Mouse (Mus musculus): Measurements from ENCODE around the gene Camk2b.

Camk2b gene

GRCm38 (mm10) chr11:6053386-6053785 is 12.8 kb downstream of the Camk2b start:
- no peak for DNase-seq (ENCODE audit: inconsistent age in 2 of 2, low spot score in 1 of 2)

DNA sequence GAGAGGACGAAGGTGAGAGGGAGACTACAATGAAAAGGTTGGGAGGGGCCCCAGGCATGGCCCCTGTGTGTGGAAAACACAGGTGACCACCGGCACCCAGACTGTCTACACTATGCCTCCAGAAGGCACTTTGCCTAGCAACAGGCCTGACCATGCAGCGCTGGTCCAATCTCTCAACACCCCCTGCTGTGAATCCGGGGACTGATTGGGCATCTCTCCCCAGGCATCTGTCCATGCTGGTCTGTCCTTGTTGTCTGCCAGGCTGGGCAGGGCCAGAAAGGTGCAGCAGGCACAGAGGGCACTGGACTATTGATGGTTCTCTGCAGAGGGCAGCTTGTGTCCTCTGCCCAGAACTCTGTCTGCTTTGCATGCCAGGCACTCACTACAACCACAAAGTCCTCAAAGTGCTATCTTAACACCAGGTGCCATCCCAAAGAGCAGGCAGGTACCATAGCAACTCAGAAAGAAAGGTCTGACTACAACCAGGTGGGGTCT is 16.0 kb downstream of the Camk2b start:
- no peak for DNase-seq (ENCODE audit: inconsistent age in 2 of 2, low spot score in 1 of 2)

GRCm38 (mm10) chr11:6048208-6048607 is 18.0 kb downstream of the Camk2b start:
- no peak for DNase-seq (ENCODE audit: inconsistent age in 2 of 2, low spot score in 1 of 2)

- no peak for DNase-seq (ENCODE audit: inconsistent age in 2 of 2, low spot score in 1 of 2)
These were observed 27.2 kb downstream of the Camk2b start for GRCm38 (mm10) chr11:6038929-6039328.

DNA sequence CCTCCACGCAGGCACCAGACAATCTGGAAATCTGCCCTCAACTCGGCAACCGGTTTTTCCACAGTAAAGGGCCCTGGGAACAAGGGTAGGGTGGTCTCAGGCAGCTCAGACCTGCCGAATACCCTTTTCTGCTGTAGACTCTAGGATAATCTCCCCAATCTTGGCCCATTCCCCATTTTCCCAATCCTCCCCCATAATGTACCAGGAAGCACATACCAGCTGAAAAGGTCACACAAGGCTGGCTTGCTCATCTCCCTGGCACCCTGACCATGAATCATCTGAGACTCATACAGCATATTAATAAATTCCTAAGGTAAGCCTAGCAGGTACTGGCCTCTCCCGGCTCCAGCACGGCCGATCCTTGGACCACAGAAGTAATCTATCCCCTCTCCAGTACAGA is 28.5 kb downstream of the Camk2b start:
- peak; percentile 60 to 81 for DNase-seq (ENCODE audit: inconsistent age in 2 of 2, low spot score in 1 of 2)

GRCm38 (mm10) chr11:6037198-6037597 is 29.0 kb downstream of the Camk2b start:
- DNase-seq (ENCODE audit: inconsistent age in 2 of 2, low spot score in 1 of 2): no peak

DNA sequence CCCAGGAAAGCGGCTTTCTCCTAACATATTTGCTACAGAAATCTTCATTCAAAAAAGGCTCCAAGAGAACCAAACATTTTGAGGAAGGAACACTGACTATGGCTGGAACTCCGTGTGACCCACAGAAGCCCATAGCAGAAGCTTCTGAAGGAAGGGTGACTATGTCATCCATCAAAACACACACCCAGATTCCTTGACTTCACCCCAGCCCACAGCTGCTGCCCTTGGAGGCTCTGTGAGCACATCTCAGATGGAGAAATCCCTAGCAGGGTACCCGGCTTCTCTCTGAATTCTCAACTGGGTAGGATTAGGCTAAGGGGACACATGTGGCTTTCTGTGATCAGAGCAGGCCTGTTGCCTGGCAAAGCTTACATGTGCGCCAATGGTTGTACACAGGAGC is 29.7 kb downstream of the Camk2b start:
- DNase-seq (ENCODE audit: inconsistent age in 2 of 2, low spot score in 1 of 2): peak; percentile 57 to 58

GRCm38 (mm10) chr11:6035521-6035920 is 30.6 kb downstream of the Camk2b start:
- no peak for DNase-seq (ENCODE audit: inconsistent age in 2 of 2, low spot score in 1 of 2)

DNA sequence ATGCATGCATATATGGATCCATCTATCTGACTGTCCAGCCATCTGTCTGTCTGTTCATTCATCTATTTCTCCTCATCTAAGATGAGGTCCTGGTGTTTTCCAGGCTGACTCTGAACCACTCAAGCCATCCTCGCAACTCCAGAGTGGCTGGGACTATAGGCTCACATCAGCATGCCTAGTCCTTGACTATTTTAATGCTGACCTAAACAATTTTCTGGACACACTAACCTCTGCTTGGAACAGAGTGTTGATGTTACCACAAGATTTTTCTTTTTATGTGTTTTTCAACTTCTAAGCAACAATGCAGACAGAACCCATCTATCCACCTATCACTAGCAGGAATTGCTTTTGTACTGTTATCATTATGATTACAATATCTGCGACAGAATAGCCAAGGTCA is 31.4 kb downstream of the Camk2b start:
- no peak for DNase-seq (ENCODE audit: inconsistent age in 2 of 2, low spot score in 1 of 2)

GRCm38 (mm10) chr11:6033801-6034200 is 32.4 kb downstream of the Camk2b start:
- no peak for DNase-seq (ENCODE audit: inconsistent age in 2 of 2, low spot score in 1 of 2)

- DNase-seq (ENCODE audit: inconsistent age in 2 of 2, low spot score in 1 of 2): peak; percentile 73 to 92
These were observed 33.0 kb downstream of the Camk2b start for GRCm38 (mm10) chr11:6033147-6033546.

GRCm38 (mm10) chr11:6030650-6031049 is 35.5 kb downstream of the Camk2b start:
- DNase-seq (ENCODE audit: inconsistent age in 2 of 2, low spot score in 1 of 2): peak; percentile 80 to 90

DNA sequence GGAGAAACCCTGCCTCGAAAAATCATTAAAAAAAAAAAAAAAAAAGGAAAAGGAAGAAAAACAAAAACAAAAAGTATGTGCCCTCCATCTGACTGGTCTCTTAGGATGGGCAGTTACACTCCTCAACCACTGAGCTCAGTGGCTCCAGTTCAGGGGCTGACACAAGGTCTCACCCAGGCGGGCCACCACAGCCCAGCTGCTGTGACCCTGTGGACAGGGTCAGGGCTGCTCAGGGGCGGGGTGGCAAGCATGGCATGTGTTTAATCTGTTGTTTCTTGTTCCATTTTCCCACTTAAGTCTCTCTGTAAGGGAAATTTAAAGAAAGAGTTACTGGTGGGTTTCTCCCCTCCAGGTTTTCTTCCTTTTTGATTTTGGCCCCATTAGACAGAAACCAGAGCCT is 36.4 kb downstream of the Camk2b start:
- no peak for DNase-seq (ENCODE audit: inconsistent age in 2 of 2, low spot score in 1 of 2)

- no peak for DNase-seq (ENCODE audit: inconsistent age in 2 of 2, low spot score in 1 of 2)
These were observed 37.3 kb downstream of the Camk2b start for GRCm38 (mm10) chr11:6028911-6029310.

- DNase-seq (ENCODE audit: inconsistent age in 2 of 2, low spot score in 1 of 2): peak; percentile 66 to 87
These were observed 39.8 kb downstream of the Camk2b start for GRCm38 (mm10) chr11:6026361-6026760.

- DNase-seq (ENCODE audit: inconsistent age in 2 of 2, low spot score in 1 of 2): peak in 1 of 2 experiments; percentile 21
These were observed 41.1 kb downstream of the Camk2b start for GRCm38 (mm10) chr11:6024923-6025652.

DNA sequence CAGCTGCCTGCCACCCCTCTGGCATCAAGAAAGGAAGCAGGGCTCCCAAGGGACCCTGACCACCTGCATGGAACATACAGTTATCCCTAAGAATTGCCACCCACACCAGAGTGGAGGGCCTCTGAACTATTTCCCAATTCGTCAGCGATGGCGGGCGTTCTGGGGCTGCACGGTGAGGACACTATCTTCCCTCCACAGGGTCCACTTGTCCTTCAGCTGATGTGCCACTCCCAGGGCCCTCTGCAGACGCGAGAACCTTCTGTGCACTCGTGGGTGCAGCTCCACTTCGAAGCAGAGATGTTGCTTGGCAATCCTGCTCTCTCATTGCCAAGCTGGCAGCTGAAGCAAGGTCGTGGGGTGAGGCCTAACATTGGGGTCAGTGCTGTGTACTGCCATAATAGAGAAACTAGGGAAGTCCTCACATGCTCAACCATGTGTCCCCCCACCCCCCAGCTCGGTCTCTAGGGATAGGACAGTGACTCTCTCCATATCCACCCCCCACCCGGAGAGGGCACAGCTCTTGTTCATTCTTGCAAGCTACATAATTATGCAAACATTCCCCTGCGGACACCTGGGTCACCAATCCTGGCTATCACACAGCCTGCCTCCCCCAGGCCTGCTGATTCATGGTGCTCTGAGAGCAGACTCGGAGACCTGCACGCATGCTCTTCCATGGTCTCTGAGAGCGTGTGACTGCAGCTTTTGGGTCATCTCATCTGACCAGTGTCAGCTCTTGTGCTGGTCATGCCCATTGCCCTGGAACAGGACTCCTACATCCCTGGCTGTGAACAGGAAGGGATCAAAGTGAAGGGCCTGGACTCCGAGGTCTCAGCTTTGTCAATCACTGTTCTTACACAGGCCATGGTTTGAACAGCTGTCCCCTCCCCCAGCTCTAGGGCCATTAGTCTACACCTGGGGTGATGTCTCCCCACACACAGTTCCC is 45.0 kb downstream of the Camk2b start:
- DNase-seq (ENCODE audit: inconsistent age in 2 of 2, low spot score in 1 of 2): peak; percentile 53 to 64

DNA sequence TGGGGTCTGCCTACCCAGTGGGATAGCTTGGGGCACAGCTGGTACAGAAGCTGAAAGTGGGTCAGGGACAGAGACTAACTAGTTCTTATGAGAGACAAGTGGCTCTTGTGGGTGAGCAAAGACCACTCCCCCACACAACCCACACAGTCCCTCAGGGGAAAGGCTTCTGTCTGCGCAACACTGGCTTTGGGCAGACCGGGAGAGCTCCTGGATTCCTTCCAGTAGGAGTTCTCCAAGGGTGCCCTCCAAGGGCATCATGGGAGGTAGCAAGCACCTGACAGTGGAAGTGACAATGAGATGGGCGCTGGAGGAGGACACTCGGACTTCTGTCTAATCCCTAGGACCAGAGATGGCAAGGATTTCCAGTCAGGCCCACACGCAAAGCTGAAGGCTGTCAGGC is 45.8 kb downstream of the Camk2b start:
- peak in 1 of 2 experiments; percentile 43 for DNase-seq (ENCODE audit: inconsistent age in 2 of 2, low spot score in 1 of 2)

DNA sequence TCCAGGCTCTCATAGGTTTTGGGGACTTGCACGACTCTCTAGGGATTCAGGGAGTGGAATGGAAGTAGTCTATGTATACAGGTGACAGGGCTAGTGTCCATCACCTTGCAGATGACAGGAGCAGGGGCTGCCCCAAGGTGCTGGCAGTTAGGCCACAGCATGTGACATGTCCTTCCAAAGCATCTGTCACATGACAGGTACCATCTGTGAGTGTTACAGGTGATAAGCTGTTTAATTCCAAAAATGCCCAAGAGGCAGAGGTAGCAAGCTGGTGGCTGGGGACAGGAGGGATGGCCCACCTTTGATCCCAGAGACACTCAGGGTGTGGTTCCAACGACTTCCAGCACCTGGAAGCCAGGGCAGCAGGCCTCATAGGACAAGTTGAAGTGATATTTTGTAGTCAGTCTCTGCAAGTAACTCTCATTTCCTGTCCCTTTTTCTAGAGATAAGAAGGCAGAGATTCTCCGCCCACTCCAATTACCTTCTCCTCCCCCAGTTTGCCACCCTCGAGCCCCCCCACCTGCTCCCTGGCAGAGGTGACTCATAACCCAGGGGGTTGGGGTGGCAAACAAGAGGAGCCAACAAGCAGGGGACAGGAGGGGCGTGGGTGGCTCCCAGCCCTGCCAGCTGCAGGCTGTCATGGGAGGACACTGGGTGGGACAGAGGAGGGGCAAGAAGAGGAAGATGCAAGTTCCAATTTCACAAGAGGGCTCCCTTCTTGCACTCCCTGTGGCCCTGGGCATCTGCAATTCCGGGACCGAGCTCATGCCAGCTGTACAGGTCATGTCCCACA is 47.7 kb downstream of the Camk2b start:
- DNase-seq (ENCODE audit: inconsistent age in 2 of 2, low spot score in 1 of 2): peak in 1 of 2 experiments; percentile 62

DNA sequence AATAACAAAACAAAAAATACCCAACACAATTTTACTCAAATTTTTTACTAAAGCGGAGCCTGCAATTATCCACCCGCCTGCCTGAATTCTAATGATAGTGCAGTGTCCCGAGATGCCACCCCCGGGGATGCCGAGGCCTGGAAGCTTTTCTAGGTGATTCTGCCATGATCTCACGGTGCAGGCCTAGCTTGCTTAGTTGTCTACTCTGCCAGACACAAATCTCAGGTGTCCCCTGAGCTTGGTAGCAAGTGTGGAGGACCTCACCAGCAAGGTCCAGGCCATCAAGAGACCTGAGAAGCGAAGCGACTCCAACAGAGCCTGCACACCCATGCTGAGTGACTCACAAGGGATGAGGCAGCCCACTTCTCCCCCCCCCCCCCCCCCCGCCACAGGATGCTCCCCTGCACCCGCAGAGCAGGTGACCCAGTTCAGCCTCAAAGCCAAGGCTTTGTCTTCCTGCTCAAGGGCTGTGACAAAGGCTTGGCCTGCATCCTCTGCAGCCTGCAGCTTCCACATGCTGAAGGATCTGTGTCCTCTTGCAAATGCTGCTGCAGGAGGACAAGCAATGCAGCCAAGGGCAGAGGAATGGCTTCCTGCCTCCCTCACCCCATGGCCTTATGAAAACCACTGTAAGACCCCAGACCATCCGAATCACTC is 48.5 kb downstream of the Camk2b start:
- no peak for DNase-seq (ENCODE audit: inconsistent age in 2 of 2, low spot score in 1 of 2)

All from adrenal gland, adult (tissue).